Mouse (Mus musculus) erythroblast, adult 5-6 weeks (primary cell): ENCODE results near the gene Hus1b. TPM values are rescaled to one million over a fixed set of nuclear protein-coding genes. Genes with fewer than 3 reads are reported as not detected.

Experiments used
- ATAC-seq: replicated peaks from 2 replicates; pipeline ENCODE4 v1.8.0; 2016; ENCODE audit warnings: moderate number of reproducible peaks, mild to moderate bottlenecking, moderate TSS enrichment, inconsistent platforms; ENCODE audit not compliant: poor library complexity, low FRiP score, severe bottlenecking
- total RNA-seq, 2 experiments: library from RNA; stranded (forward) in 1 of 2; stranded (reverse) in 1 of 2; fragments of 150-400 nt in 1 of 2; fragments of 200-764, 138-1000 nt in 1 of 2; gene quantifications; 2 replicates each; pipeline versions ENCODE4 v1.2.3 to v1.2.4; 2015 to 2017; ENCODE audit warnings: low replicate concordance in 2 of 2

Hus1b gene
- total RNA-seq (2015; ENCODE audit: low replicate concordance) (0.84 and 8.3 TPM in 2 replicates), total RNA-seq (2017; ENCODE audit: low replicate concordance) (4.7 and 6.1 TPM in 2 replicates)

DNA sequence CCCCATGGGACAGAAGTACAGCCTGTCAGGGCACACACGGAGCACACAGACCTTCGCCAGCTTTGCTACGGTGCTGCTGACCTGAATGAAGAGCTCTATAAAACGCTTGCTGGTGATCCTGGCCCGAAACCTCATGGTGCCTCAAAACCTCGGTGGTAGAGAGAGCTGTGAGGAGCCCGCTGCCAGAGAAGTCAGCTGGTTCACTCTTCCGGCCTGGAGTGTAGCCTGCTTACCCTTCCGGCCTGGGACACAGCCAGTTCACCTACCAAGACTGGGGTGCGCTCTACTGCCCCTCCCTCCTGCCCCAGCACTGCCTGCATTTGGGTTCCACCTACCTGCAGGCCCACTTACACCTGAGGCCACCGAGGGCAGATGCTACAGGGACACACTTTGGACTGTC lies at the start of gene Hus1b:
TSS of gene Hus1b (minus strand) at position 220 of the 400 bp plus-strand sequence.
- ATAC-seq, result no peak; the same call in 1 of the 2 replicates

DNA sequence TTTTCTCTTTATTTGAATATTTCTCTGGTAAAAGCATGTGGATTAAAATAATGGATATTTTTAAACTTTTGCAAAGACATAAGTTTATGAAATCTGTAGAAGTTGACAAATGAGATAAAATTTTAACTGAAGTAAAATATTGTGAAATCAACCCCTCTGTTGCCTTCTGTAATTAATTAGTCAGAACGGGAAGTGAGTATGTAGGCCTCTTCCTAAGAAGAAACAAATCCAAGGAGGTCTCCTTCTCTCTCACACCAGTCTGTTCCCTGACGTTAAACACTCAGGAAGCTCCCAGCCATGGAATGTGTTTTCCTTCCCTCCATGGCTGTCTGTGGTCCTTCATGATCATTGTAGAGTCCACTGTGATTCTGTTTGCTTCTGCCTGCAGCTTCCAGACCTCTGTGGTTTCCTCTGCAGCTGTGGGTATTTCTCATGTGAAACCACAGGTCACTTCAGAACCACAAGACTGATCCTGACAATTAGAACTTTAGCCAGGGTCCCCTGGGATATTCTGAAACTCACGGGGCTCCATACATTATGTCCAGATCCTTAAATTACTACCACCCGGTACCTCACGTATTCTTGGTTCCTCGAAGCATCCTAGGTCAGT lies 46.8 kb upstream of the Hus1b start:
- no peak for ATAC-seq

DNA sequence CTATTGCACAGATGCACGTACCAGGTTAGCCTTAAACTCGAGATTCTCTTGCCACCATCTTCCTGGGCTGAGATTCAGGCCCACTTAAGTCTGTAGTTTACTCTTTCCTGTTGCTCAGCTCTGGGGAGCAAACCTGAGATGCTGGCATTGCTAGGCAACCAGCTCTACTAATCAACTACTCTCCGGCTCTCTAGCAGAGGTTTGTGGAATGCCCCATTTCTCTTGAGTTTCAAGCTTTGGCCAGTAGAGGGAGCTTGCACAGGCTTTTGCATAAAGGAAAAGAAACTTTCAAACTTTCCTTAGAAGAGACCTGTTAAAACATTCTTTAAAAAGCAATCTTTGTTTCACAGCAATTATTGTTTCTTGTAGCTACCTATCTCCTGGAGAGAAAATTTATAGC lies 46.3 kb upstream of the Hus1b start:
- ATAC-seq, result peak; percentile 82

- ATAC-seq, result no peak
Observed at GRCm38 (mm10) chr13:30990233-30990632, 42.7 kb upstream of the Hus1b start.

- no peak for ATAC-seq
Observed at GRCm38 (mm10) chr13:30989710-30990109, 42.2 kb upstream of the Hus1b start.

GRCm38 (mm10) chr13:30987686-30988085 lies 40.1 kb upstream of the Hus1b start:
- no peak for ATAC-seq

DNA sequence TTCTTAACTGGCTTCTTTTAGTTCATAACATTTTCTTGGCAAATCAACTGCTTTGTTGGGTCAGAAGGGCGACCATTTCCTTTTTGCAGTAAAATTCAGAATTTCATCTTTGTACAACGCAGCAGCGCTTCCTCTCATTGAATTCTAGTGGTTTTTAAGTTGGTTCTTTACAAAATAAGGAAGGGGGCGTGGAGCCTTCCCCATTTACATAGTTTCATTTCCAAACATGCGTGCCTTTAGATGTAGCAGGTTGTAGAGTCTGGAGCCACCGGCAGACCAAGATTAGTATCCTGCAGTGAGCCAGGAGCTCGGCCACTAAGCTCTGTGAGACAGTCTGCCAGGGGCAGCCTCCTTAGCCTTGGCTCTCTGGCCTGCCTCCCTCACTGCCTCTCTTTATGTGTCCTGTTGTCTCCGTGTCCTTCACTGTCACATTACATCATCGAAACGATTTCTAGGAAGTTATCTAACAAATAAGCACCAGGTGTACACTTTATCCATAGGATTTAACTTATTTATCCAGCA lies 39.4 kb upstream of the Hus1b start:
- ATAC-seq, result no peak

- no peak for ATAC-seq
Observed at GRCm38 (mm10) chr13:30985598-30986466, 38.3 kb upstream of the Hus1b start.

DNA sequence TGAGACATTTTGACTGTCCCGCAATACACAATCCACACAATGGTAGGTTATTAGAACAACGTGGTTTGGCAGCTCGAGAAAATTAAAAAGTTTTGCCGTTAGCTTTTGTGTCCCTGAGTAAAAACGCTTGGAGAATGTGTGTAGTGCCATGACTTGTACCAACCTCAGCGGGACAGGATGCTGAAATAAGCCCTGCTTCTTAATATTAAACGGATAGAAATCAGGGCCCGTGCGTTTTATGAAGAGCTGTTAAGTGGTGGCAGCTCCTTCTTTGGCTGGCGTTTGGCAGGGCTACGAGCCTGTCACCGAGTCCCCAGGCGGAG lies 37.7 kb upstream of the Hus1b start:
- no peak for ATAC-seq

GRCm38 (mm10) chr13:30981666-30982065 lies 34.1 kb upstream of the Hus1b start:
- ATAC-seq, result peak; percentile 92

DNA sequence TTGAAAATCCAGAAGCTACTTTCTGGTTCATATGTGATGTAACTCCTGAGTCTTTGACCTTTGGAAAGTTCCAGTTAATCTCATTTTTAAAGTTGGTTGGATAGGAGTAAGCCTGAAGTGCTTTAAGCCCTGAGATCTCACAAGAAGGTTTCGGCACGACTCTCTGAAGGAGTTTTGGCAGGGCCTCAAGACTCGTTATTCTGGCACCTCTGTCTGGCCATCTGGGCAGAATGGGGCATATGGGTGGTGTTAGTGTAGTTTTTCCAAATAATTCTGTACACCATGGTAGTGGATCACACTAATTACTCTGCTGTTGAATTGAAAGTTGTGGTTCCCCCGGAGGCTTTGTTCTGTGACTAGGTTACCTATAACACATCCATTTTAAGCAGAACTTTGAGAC lies 30.7 kb upstream of the Hus1b start:
- ATAC-seq, result no peak

GRCm38 (mm10) chr13:30976536-30977084 lies 29.1 kb upstream of the Hus1b start:
- no peak for ATAC-seq

- no peak for ATAC-seq
Observed at GRCm38 (mm10) chr13:30974247-30974630, 26.7 kb upstream of the Hus1b start.

DNA sequence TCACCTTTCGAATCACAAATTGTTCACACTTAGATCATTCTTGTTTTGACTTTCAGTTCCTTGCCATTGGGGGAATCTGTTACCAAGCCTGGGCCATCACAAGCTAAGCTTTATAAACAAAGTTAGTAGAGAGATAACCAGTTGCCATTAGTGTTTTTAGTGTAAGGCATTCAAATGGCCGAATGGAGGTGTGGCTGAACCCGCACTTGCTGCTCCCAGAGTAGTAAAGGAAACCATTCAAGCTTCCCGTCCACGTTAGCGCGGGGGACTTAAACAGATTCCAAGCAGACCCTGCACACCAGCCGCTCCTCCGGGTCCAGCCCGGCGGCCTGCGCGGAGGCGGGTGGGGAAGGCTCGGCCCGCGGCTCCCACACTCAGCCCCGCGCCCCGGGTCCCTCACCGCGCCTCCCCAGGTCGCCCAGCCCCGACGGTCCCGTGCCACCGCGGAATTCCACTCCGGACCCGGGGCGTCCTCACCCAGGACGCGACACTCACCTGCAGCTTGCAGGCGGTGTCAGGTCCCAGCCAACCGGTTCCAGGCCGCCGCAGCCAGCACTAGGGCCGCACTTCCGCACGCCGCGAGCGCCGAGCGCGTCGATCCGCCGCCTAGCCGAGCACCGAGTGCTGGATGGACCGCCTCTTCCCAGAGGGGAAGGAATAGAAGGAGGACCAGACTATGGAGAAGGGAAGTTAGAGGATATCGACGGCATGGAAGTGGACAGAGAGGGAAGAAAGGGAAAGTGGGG lies 26.1 kb upstream of the Hus1b start, which contains the start of the genes Exoc2 and Gm5447:
TSS of gene Exoc2 (minus strand) at position 593 of the 746 bp plus-strand sequence.
TSS of gene Gm5447 (plus strand) at position 704 of the 746 bp plus-strand sequence.
- ATAC-seq, result peak; percentile 89

- 0 out of 2 replicates have a peak, but pooled peaks have one; percentile 28 for ATAC-seq
Observed at GRCm38 (mm10) chr13:30972102-30972501, 24.5 kb upstream of the Hus1b start.

- ATAC-seq, result no peak
Observed at GRCm38 (mm10) chr13:30971047-30971446, 23.5 kb upstream of the Hus1b start.

DNA sequence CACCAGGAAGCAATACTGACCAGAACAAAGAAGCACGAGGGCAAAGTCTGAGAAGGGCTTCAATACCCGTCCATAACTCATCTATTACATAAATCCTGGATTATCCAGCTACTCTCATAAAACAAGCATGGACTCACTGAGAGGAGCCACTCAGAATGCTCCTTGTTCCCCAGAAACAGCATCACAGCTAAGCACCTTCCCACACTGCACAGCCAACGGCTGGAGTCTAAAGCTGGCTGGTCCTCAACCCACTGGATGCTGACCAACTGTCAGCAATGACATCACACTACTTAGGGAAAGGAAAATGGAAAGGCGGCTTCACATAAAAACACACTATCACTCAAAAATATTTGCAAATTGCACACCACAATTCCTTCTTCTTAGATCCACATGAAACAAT lies 20.8 kb upstream of the Hus1b start:
- no peak for ATAC-seq

- no peak for ATAC-seq
Observed at GRCm38 (mm10) chr13:30966507-30966911, 18.9 kb upstream of the Hus1b start.

DNA sequence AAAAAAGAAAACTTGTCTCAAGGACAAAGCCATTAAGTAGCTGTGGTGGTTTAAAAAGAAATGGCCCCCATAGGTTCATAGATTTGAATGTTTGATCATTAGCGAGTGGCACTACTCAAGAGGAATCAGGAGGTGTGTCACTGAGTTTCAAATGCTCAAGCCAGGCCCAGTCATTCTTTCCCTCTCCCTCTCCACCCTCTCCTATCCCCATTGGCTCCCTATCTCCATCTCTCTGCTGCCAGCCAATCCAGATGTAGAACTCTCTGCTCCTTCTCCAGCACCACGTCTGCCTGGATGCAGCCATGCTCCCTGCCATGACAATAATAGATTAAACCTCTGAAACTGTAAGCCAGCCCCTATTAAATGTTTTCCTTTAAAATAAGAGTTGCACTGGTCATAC lies 14.4 kb upstream of the Hus1b start:
- peak; percentile 72 for ATAC-seq

DNA sequence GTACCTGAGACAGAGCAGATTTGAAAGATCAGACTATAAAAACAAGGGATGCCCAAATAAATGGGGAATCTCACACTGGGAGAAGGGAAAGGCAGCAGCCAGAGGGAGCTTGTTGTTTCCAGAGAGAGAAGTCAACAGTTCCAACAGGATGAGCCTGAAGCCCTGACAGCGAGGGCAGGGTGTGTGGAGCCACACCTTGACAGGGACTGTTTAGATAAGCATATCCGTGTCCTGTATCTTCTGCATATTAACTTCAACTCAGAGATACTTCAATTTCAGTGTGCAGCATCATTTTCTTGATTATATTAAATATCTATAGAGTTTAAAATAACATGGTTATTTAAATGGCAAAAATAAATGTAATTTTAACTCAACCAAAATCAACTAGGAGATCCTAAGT lies 13.2 kb upstream of the Hus1b start:
- ATAC-seq, result peak; percentile 92
